Comparison of ENCODE assay signal across 8 mouse cellular contexts in genomic region chr12:25101389-25101788, GRCm38 (mm10). TPM values are rescaled to one million over a fixed set of nuclear protein-coding genes. Genes with fewer than 3 reads are reported as not detected.
DNase-seq lines count a peak whose midpoint lies in the region; ATAC-seq lines count a peak whose summit lies in the region.

No protein-coding gene starts in this region.

- ATAC-seq in granulocyte monocyte progenitor cell, adult 5-6 weeks (replicated peaks; ENCODE audit: poor library complexity, severe bottlenecking): peak; percentile 4; the same call in 1 of the 2 replicates

- peak; percentile 56 for DNase-seq in testis, postnatal 10 days (ENCODE audit: low spot score)
- no peak for DNase-seq in testis, postnatal 14 days (ENCODE audit: low spot score)
- peak; percentile 62 to 70 for DNase-seq in kidney, adult 8-10 months
- peak; percentile 54 for DNase-seq in lung, postnatal 10 days
- no peak for DNase-seq in ovary, postnatal 14 days (ENCODE audit: low spot score)
- DNase-seq in spleen, postnatal 10 days (ENCODE audit: low spot score in 2 of 2): no peak
- DNase-seq in layer of hippocampus, adult 9-11 months: no peak

RNA-seq across cellular contexts. Expression of gene Id2, which starts 4.4 kb away (rescaled TPM):
- 1.7 and 8.5 TPM in 2 replicates for total RNA-seq in granulocyte monocyte progenitor cell, adult 5-6 weeks (2014; fragmentation: Nextera tagmentation)
- total RNA-seq in granulocyte monocyte progenitor cell, adult 5-6 weeks (2017): 7.4 and 11.7 TPM in 2 replicates

Comparison
In these comparisons a context has a peak if more than half of its experiments do, and no peak if none do; other contexts are left out.
1. DNase-seq: peak in testis, postnatal 10 days (single experiment), kidney, adult 8-10 months (2 of 2) and lung, postnatal 10 days (single experiment); none in testis, postnatal 14 days (single experiment), ovary, postnatal 14 days (single experiment), spleen, postnatal 10 days (0 of 2) and layer of hippocampus, adult 9-11 months (single experiment).